Mouse (Mus musculus) thymus, postnatal 10 days (tissue): Measurements from ENCODE around the gene Rabl6.
"Not testable (repeated sequence)": the region's sequence is repeated elsewhere in the genome, so short reads cannot be mapped to it uniquely, and the experiment has no call there.

Experiments used
- DNase-seq, 2 experiments: peaks; one replicate each; pipeline ENCODE4 v3.0.0; 2021; ENCODE audit warnings: low spot score in 2 of 2

Gene Rabl6

DNA sequence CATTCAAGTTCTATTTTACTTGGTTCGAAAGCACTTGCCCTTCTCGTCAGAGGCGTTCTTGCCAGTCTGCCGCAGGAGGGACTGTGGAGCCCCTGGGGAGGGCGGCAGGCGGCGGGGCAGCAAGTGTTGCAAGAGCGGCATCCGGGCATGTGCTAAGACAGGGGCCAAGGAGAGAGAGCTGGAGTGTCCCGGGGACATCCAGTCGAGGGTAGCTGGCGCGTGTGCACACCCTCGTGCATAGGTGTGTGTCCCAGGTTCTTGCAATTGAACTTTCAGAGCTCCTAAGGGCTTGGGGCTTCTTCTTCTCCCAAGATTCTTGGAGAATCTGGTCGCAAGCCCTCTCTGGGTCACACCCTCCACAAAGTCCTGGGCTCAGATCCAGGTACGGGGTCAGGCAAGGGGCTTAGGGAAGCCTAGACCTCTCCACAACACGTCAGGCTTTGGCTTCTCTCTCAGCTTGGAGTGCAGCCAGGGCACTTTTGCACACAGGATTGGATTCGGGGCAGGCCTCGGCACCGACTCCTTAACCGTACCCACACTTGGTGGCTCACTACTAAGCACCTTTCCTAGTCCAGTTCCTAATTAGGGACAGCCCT lies 32.8 kb downstream of the Rabl6 start:
- peak; percentile 57 to 63 for DNase-seq

DNA sequence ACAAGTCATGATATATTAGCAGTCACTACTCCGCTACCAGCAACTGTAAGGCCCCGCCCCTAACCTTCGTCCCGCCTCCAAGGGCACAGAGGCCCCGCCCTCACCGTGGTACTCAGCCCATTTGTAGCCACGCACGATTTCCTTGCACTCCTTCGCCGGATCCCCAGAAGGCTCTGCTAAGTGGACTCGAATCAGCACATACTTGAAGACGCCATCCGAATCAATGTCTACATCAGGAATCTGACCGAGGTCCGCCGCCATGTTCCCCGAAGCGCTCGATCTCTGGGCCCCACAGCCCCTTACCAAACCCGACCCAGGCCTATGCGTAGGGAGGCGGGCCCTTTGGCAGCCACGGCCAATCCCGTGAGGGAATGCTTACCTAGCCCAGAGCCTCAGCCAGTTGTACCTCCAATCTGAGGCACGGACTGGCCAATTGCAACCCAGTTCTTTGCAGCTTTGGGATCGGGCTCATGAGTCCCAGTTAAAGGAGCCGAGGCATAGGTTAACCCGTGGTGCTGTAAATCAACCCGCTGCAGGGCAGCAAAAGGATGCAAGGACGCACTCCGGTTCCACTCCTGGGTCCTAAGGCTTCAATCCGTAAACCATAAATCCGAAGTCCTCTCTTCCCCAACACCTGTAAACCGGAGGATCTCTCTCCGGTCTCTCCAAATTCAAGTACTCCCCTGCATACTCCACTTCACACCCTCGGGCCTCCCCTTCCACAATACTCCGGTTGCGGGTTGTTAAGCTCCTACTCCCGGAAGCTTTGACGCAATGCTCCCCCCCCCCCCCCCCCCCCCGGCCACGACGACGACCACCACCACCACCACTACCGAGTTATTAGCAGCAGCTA lies 33.5 kb downstream of the Rabl6 start, which contains the start of the genes Mamdc4 and Phpt1:
Gene Mamdc4 (minus strand): TSS at position 267 of the 853 bp plus-strand sequence.
Gene Phpt1 (minus strand): TSS at position 646 of the 853 bp plus-strand sequence.
- DNase-seq, result peak; percentile 93 to 96

- peak in 1 of 2 experiments; percentile 32 for DNase-seq
These were observed 34.2 kb downstream of the Rabl6 start for GRCm38 (mm10) chr2:25574136-25574535.

GRCm38 (mm10) chr2:25573068-25573467 lies 35.3 kb downstream of the Rabl6 start:
- DNase-seq, result no peak

- no peak for DNase-seq
These were observed 37.1 kb downstream of the Rabl6 start for GRCm38 (mm10) chr2:25571221-25571620.

- DNase-seq, result no peak
These were observed 39.0 kb downstream of the Rabl6 start for GRCm38 (mm10) chr2:25569323-25569722.

DNA sequence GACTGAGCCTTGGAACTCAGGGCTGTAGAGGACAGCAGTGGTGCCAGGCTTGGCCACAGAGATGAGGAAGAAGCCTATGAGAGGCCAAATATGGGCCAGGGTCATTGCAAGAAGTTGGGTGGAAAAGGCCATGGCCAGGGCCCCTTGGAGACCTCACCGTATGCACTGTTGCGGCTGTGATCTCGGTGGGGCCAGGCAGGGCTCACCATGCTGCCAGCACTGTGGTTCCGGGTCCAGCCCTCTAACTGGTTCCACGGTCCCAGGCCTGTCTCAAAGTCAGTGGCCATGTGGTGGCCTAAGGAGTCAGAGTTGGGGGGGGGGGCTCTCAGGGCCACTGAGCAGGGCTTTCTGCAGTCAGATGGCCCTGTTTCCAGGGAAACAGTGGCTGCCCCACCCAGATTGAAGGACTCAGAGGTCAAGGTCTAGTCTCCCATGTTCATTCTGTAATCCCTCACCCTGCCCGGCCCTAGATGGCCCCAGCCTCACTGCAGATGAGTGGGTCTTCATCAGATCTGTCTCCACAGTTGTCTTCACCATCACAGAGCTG lies 39.8 kb downstream of the Rabl6 start:
- DNase-seq, result no peak

DNA sequence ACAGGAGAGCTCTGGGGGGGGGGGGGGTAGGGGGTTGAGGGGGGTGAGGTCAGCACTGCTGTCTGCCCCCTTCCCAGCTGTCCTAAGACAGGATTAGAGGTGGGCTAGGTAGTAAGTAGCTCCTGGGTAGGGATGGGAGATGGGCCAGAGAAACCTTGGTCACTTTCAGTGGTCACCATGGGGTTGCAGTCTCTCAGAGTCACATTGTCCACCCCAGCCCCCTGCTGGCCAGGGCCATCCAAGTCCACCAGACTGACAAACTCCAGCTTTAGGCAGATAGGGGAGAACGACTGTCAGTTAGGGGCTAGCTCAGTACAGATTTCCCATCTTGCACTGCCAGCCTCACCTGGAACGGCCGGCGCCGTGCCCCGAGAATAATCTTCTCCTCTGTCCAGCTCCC lies 41.8 kb downstream of the Rabl6 start:
- no peak for DNase-seq

DNA sequence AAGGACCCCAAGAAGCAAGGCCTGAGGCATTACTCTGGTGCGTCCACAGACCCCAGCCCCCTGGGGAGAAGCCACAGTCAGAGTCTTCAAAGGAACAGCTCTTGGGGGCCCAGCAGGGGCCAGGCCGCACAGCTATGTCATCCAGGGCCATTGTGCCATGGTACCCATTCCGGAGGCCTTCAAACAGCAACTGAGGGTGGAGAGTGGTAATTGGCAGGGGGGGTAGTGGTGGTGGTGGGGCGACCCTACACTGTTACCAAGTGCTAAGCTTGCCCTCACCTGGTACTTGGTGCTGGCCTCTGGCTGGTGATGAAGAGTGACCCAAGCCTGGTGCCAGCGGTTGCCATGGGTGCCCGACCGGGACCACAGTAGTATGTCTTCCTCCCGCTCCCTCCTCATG lies 42.6 kb downstream of the Rabl6 start:
- no peak for DNase-seq

- DNase-seq, result no peak
These were observed 46.4 kb downstream of the Rabl6 start for GRCm38 (mm10) chr2:25561946-25562345.

GRCm38 (mm10) chr2:25560551-25560950 lies 47.8 kb downstream of the Rabl6 start:
- no peak for DNase-seq

DNA sequence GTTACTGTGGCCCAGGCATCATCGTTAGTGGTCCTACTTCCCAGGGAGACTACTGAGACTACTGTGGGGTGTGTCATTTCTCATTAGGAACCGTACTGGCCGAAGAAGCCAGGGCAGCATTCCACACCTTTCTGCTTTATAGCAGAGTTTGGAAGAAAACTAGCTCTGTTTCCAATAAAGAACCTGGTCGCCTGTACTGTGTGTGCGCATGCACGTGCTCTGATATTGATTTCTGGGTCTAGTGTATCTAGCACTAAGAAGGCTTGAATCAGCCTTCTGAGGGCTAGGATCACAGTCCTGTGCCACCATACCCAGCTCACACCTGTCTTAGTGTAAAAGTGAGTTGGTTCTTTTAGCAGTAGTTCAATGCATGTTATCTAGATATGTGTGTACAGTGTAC lies 49.5 kb downstream of the Rabl6 start:
- no peak for DNase-seq

DNA sequence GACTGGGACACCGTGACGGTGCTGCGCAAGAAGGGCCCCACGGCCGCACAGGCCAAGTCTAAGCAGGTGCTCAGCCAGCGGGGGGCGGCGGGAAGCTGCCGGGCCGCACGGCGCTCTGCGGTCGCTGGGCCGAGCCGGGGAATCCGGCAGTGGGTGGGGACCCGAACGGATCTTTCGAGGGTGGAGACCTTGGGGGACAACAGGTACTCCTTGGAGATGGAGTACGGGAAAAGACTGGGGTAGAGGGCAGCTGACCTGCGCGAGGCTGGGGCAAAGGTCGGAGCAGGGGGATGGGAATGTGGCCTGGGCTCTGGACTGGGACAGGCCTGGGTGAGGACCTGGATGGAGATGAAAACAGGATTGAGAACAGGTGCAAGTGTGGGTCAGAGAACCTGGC lies 50.4 kb downstream of the Rabl6 start:
- DNase-seq, result no peak

- peak; percentile 91 to 92 for DNase-seq
These were observed 50.9 kb downstream of the Rabl6 start, which contains the start of gene Edf1 for GRCm38 (mm10) chr2:25557221-25557963. Gene Edf1, plus strand, starts transcription at chr2:25557847.

GRCm38 (mm10) chr2:25556296-25556695 lies 52.0 kb downstream of the Rabl6 start:
- DNase-seq, result no peak

GRCm38 (mm10) chr2:25555479-25555878 lies 52.8 kb downstream of the Rabl6 start:
- DNase-seq, result not testable (repeated sequence)

- not testable (repeated sequence) for DNase-seq
These were observed 55.0 kb downstream of the Rabl6 start for GRCm38 (mm10) chr2:25553171-25553786.

DNA sequence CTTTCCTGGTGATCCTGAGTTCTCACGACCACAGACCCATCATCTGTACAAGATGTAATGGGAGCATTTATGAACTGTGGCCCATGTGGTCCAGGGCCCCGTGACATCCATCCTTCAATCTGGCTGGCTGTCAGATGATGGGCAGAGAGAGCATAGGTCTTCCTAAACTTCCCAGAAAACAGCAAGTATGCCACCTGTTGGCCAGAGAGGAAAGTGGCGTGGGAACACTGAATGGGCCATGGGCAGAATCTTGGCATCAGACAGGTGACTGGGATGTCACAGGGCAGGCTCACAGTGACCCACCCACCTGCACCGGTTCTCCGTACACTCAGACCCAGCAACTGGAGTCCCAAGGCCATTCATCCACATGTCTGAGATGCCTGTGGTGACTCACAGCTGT lies 57.1 kb downstream of the Rabl6 start:
- peak; percentile 48 to 50 for DNase-seq

DNA sequence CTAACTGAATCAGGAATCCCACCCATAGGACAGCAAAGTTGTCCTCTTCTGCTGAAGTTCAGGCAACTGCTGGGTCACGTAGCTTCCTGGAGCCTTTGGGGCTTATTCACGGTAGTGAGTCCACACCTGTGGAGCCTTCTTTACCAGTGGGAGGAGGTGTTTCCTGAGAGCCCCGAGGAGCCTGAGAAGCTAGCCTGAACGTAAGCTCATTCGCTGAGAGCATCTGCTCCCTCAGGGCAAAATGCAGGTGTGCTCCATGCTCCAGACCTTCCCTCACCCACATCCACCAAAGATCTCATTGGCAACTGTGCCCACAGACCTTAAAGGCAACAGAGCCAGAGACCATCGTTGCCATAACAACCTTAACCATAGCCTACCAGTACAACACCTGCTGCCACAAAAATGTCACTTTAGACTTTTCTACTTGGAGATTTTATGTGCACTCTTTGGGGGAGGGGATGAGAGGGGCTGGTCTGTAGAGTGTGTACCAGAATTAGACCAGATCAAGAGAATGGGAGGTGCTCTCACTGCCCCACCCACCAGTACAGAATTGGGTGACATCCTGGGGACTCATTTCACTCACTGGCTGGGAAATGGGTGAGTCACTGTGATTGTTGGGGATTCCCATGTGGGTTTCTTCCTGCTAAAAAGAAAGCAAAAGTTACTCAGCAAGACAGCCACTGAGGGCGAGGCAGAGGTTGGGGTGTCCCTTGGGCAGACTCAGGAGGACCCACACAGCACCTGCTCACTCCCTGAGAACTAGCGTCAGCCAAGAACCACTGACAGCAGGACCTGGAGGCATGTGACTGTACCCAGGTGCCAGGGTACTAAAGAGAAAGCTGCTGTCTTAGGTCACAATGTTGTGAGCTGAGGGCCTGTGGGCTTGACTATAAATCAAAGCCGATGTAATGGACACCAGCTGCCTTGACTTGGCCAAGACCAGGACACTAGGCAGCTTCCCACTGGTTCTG lies 59.0 kb downstream of the Rabl6 start:
- peak; percentile 78 to 84 for DNase-seq

- peak; percentile 97 to 99 for DNase-seq
These were observed 61.4 kb downstream of the Rabl6 start, which contains the start of gene Traf2 for GRCm38 (mm10) chr2:25546811-25547491. Gene Traf2, minus strand, starts transcription at chr2:25546940.
